Mouse (Mus musculus) right cerebral cortex, adult 18-20 months (tissue): Measurements from ENCODE around the gene Ctnnb1.
"Not testable (repeated sequence)": the region's sequence is repeated elsewhere in the genome, so short reads cannot be mapped to it uniquely, and the experiment has no call there.

Experiments used
- DNase-seq: peaks from one replicate; pipeline ENCODE4 v3.0.0; 2022; ENCODE audit warnings: mixed read lengths

The Ctnnb1 gene

GRCm38 (mm10) chr9:120929081-120929480, at the start of gene Ctnnb1:
Gene Ctnnb1, plus strand, starts transcription at chr9:120929216.
- DNase-seq, result no peak

DNA sequence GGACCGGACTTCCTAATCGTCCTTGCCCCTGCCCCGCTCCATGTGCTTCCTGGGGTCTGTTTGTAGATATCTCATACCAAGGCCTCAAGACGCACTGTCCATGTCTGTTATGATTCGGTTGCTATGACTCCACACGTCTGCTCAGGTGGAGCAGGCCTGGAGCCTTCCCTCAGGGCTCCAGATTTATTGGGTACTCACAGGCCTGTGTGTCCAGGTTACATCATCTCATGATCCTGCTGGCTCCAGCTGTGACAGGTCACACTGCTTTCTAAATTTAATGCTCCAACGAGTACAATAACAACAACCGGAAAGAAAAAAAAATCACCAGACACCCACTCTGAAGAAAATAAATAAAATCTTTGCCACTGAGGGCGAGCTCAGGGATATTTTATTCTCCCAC, 48.7 kb upstream of the Ctnnb1 start:
- no peak for DNase-seq

GRCm38 (mm10) chr9:120881121-120881520, 47.9 kb upstream of the Ctnnb1 start:
- no peak for DNase-seq

DNA sequence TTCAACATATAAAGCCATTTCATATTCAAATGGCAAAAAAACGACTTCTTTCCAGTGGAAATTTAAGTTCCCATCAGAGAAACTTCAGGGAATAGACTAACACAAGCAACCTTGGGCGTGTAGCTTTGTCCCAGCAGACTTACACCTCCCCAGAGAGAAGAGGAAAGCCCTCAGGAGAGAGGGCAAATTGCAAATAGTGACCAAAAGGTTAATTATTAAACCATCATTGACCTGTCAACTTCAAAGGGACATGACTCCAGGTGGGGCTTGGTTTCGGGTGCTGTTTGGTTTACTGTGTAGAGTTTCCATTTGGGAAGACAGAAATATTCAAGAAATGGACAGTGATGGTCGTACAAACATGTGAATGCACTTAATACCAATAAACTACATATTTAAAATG, 47.2 kb upstream of the Ctnnb1 start:
- no peak for DNase-seq

DNA sequence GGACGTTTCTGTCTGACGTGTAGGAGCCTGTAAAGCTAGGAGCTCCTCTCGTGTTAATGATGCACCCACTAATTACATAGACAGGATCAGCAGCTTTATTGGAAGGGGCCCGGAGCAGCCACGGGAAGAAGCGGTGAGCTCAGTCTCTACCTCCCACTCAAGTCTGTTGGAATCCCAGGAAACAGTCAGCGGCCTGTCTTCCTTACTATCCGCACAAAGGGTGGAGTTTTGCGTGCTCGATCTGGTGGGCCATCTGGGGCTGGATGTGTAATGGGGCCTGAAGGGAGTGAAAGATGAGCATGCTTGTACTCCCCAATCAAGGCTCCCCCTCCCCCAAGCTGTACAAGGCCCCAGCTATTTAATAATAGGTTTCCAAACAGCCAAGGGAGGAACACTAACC, 44.3 kb upstream of the Ctnnb1 start:
- DNase-seq, result peak; percentile 41

- no peak for DNase-seq
These were observed 41.4 kb upstream of the Ctnnb1 start for GRCm38 (mm10) chr9:120887631-120888030.

DNA sequence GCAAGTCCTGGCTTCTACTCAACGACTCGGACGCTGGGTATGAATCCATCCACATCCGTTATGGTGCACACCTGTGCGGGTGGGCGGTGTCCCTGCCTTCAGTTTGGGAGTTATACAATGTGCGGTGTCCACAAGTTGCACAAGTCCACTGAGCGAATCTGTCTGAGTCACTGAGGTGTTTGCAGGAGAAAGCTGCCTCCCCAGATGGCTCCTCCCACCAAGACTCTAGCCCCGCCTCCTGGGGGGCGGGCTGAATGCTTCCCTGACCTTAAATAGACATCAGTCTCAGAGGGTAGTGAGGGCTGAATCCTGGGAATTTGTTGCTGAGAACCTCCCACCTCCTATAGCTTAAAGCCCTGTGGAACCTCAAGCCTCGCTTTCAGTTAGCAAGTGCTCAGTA, 35.6 kb upstream of the Ctnnb1 start:
- no peak for DNase-seq

DNA sequence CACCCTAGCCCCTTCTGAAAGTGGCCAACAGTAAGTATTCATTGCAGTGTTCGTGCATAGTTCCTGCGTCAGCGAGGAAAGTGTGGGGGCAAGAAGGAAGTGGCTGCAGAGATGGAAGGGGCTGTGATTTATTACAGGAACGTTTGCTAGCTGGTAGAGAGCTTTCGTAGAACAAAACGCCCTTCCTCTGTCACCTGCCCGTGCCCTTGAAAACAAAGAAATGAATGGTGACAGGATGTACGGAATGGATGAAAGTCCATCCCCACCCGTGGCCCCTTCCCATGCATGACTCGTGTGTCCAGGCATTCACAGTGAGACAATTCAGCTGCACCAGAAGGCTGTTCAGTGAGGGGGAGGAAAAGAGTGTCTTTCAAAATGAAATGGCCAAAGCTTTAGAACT, 35.0 kb upstream of the Ctnnb1 start:
- DNase-seq, result no peak

DNA sequence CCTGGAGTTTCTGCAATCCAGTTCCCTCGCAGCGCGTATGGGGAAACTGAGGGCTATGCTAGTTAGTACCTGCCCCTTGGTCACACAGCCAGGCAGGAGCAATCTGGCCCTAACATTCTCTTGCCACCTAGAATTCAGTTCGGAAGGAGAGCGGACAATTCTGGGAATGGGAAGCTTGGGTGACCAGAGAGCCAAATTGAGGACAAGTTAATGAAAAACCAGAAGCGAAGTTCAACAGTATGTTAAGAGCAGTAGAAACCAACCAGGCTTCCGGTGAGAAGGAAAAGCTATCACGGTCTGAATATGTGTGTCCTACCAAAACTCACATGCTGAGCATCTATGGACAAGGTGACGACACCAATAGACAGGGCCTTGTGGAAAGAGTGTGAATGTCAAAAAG, 34.6 kb upstream of the Ctnnb1 start:
- DNase-seq, result no peak

- no peak for DNase-seq
These were observed 32.5 kb upstream of the Ctnnb1 start for GRCm38 (mm10) chr9:120896502-120896901.

DNA sequence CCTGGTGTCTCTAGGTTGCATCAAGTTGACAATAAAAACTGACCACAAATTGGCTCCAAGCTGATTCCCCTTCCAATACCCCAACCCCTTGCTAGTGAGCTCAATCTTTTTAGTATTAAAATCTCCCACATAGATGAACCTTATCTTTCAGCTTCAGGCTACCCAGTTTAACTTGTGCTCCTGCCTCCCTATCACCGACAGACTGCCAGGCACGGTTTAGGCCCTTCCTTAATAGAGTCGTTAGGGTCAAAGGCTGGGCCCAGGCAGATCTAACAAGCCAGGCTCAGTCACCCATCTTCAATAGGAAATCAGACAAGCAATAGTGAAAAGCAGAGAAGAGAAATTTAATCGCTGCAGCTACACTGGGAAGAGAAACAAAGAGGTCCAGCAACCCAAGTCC, 31.7 kb upstream of the Ctnnb1 start:
- no peak for DNase-seq

GRCm38 (mm10) chr9:120899833-120900232, 29.2 kb upstream of the Ctnnb1 start:
- DNase-seq, result no peak

DNA sequence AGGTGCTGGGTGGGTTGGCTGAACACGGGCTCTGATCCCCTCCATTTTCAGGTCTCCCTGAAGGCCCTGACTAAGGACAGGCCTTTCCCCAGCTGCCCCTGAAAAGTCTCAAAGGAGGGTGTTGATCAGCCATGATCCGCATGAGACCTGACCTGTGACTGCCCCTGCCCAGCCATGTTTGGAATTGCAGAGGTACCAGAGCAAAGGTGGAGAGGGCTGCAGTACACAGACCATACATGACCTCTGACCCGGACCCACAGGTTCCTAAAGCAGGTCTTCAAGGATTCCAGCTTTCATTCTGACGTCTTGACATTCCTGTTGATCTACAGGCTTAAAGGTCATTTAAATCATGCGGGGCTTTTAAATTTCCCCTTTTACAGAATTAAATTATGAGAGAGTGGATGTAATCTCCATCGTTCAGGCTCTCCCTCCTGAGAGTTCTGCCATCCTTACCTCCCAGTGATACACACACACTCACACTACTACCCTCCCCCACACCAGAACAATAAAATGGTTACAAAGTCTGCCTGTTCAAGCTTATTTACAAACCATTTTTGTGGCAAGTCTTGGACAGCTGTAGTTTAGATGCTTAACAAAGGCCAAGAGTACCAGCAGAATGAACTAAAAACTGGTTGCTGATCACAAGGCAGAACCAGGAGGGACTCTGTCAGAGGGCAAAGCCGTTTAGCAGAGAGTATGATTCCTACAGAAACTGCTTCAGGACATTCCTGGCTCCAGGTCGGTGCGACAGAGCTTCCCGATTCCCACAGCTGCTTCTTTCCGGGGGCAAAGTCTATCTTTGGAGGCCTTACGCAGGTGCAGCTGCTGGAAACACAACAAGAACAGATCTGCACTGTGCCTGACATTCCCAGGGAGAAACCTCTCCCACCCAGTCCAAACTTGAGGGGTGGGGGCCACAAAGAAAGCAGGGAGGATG, 28.4 kb upstream of the Ctnnb1 start:
- no peak for DNase-seq

DNA sequence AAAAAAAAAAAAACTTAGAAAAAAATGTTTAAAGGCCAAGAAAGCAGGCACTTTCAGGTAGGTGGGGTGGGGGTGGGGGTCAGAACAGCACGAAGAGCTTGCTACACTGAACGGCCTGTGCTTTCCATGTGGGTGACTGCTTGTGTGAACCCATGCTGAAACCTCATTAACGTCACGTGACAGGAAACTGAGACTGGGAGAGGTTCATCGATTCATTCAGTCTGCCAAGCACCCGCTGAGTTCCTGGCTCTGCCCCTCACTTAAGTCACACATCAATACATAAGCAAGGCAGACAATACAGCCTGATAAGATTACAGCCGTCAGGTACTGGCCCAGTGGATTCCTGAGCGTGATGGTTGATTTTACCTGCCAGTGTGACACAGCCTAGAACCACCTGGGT, 26.5 kb upstream of the Ctnnb1 start:
- DNase-seq, result no peak

- DNase-seq, result no peak
These were observed 20.6 kb upstream of the Ctnnb1 start for GRCm38 (mm10) chr9:120908461-120908860.

DNA sequence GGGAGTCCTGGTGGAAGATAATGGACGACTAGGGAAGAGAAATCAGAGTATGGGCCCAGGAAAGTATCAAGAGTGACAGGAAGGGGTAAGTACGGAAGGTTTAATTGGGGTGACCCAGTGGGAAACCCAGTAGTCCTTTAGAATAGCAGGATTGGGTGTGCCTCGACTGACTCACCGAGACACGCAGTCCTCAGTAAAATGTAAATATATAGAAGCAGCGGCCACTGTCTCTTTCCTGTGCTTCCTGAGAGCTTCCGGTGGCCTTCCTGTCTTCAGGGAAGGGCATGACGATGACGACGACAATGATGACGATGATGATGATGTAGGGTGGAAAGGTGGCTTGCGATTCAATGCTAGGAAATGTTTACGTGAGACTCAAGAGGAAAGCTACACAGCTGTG, 15.9 kb upstream of the Ctnnb1 start:
- no peak for DNase-seq

- no peak for DNase-seq
These were observed 14.6 kb upstream of the Ctnnb1 start for GRCm38 (mm10) chr9:120914429-120914828.

DNA sequence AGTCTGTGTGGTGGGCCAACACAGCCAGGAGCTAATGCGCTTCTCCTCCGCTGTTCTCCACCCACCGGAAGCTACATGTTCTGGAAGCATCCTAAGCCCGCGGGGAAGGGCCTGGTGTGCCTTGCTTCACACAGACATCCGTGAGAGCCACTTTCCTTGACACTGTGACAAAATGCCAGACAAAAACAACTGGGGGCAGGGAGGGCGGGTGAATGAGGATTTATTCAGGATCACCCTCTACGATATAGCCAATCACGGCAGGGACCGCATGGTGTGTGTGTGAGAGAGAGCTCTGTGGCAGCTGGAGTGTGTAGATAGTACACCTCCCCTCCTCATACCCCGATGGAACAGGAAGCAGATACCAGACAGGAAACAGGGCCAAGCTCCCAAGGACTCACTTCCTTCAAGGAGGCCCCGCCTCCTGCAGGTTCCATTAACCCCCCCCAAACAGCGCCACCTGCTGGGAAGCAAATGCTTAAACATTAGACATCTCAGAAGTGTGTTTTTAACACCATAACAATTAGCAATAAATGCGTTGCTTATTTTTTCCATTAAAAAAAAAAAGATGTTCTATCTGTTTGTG, 14.0 kb upstream of the Ctnnb1 start:
- DNase-seq, result no peak

GRCm38 (mm10) chr9:120917619-120918018, 11.4 kb upstream of the Ctnnb1 start:
- DNase-seq, result not testable (repeated sequence)

- DNase-seq, result no peak
These were observed 10.8 kb upstream of the Ctnnb1 start for GRCm38 (mm10) chr9:120918211-120918610.

- DNase-seq, result peak; percentile 33
These were observed 10.4 kb upstream of the Ctnnb1 start for GRCm38 (mm10) chr9:120918642-120919041.

DNA sequence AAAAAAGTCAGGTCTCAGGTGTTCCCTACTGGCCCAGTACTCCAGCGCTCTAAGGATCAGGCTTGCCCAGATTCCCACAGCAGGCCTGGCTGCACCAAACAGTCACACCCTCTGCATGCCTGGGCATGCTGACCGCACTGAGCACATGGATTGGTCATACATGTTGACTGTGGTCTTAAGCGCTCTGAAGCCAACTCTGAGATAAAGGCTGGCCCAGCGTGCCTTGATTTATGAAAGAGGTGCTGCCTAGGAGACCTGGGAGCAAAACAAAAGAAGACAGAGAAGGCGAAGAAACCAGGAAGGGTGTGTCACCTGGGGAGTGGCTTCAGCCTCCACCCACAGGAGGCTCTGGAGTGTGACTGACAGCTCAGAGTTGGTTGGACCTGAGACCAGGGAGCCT, 9.9 kb upstream of the Ctnnb1 start:
- no peak for DNase-seq

- DNase-seq, result no peak
These were observed 2.9 kb upstream of the Ctnnb1 start for GRCm38 (mm10) chr9:120926126-120926525.

DNA sequence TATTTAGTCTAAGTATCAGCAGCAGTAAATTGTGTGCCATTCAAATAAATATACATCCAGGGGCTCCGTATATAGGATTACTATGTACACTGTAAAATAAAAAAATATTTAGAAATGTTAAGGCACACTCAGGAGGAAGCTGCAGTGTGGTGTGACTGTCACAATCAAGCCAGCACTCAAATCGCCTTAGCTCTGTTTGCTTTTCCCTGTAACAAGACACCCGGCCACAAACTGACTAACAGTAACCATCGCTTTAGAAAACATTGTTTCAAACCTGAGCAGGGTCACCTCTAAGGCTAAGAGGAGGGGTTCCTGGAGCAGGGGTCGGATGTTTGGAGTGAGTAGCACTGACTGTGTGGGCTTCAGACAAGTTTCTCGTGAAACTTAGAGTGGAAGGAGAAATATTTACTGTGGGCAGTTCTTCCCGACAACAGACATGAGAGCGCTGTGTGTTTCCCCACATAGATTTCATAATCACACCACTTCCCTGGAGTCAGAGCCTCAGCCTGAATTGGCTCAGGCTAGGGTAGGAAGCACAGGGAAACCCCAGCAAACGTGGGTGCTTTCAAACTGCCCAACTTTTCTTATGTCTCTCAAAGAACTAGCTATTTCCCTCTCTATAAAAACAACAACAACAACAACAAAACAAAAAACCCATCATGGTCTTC, 1.9 kb upstream of the Ctnnb1 start:
- DNase-seq, result no peak
